Mouse (Mus musculus) bone marrow macrophage, adult 2 months (primary cell): ENCODE data around the gene Il9r.

ENCODE experiments used
- CTCF ChIP-seq: IDR thresholded peaks from 2 replicates; pipeline ENCODE4 v1.5.1; 2012; ENCODE audit warnings: low read depth, mild to moderate bottlenecking, low read length, moderate library complexity
- POLR2A ChIP-seq: IDR thresholded peaks from 2 replicates; pipeline ENCODE4 v1.6.1; 2012; ENCODE audit warnings: mild to moderate bottlenecking, low read depth, low read length, borderline replicate concordance

DNA sequence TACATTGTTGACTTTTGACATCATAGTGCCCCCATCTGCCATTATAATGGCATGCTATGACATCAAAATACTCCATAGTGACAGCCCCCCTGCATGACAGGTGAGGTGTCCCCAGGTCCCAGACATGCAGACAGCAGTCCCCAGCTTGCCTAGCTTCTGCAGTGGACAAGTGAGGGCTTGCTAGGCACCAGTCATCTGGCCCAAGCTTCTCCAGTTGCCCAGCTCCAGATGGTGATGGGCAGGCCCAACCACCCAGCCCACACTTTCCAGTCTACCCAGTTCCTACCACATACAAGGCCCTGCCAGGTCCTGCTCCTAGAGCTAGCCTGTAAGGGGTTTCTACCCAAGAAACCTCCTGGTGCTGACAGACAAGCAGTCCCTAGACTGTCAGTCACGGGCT, 21.6 kb downstream of the Il9r start:
- TF ChIP-seq CTCF (no peak), POLR2A (no peak)
